Mouse (Mus musculus) ovary, postnatal 36 days (tissue): ENCODE measurements around the gene Slc10a7.
"Not testable (repeated sequence)": the region's sequence is repeated elsewhere in the genome, so short reads cannot be mapped to it uniquely, and the experiment has no call there.

ENCODE experiments used
- DNase-seq: peaks from one replicate; pipeline ENCODE4 v3.0.0; 2022; ENCODE audit warnings: low spot score, mixed read lengths

The Slc10a7 gene

DNA sequence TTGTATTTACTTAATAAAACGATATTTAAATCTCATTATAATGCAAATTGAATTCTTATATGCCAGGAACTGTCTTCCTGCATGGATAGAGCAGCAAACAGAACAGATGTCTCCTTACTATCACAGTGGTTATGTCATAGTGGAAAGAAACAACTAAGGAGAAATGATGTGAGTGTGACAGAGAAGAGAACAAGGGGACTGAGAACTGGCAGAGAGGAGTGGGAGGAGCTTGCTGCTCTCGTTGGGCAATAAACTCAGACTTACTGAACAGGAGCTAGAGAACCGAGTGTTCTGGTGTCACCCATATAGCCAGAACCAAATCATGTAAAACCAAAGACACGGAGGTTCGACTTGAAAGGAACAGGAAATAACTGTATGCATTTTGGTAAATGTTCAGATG is 158.3 kb downstream of the Slc10a7 start:
- DNase-seq: no peak

GRCm38 (mm10) chr8:78668206-78668605 is 159.1 kb downstream of the Slc10a7 start:
- DNase-seq: no peak

- no peak for DNase-seq
These were observed 161.1 kb downstream of the Slc10a7 start for GRCm38 (mm10) chr8:78670241-78670640.

GRCm38 (mm10) chr8:78678541-78679219 is 169.5 kb downstream of the Slc10a7 start:
- no peak for DNase-seq

GRCm38 (mm10) chr8:78690795-78691194 is 181.6 kb downstream of the Slc10a7 start:
- no peak for DNase-seq

DNA sequence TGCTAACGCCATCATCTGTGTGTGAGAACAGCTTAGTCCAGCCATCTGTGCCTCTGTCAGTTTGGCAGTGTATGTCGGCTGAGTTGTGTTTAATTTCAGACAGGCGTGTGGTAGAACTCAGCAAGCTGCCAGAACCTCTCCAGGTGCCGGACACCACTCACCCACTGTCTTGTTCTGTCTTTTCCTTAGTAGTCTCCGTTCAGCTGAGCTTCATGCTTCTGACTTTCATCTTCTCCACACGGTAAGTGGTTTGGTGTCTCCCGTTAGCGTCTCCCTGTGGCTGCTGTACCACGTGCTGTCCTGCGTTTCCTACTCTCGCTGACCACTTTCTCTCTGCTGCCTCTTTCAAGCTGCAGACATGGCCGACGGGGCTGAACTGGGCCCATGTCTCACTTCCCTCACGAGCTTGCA is 189.2 kb downstream of the Slc10a7 start:
- no peak for DNase-seq

DNA sequence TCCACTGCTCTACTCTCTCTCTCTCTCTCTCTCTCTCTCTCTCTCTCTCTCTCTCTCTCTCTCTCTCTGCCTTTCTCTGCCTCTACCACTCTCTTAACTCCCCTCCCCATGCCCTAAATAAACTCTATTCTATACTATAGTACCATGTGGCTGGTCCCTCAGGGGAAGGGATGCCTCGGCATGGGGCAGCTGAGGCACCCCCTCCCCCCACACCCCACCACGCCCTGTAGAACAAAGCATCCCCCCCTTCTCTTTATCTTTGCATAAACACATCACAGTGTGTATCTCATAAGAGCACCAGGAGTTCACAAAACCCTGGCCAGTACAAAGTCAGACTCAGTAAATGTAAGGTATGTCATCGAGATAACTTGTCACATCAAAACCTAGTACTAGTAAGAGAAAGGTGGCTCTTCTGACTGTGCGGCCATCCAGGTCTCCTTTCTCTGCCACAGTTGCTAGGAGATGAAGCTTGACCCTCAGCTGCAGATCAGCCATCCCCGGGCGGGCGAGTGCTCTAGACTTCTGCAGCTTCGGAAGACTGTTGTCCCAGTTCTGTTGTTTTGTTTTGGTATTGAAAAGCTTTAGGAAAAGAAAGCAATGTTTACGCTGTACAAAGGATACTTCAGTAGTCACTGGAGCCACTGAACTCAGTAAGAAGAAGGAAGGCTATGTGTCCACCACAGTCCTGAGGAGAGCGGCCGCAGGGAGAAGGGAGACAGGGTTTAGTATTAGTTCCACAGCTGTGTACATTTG is 194.1 kb downstream of the Slc10a7 start:
- DNase-seq: no peak

DNA sequence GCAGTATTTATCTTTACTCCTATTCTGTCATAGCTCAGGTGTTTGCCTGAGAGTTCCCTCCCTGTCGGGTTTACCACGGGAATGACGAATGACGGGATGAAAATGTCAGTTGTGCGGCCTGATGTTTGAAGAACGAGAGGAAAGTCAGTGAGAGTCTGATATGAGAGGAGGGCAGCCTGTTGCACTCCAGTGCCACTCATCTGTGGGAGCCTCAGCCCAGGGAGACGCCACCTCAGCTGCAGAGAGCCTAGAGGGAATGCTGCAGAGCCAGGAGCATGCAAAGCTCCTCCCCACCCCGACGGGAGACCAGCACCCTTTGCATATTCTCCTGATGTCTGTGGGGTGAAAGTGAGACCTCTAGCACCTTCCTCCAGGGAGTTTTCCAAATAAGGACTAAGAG is 196.8 kb downstream of the Slc10a7 start:
- no peak for DNase-seq

DNA sequence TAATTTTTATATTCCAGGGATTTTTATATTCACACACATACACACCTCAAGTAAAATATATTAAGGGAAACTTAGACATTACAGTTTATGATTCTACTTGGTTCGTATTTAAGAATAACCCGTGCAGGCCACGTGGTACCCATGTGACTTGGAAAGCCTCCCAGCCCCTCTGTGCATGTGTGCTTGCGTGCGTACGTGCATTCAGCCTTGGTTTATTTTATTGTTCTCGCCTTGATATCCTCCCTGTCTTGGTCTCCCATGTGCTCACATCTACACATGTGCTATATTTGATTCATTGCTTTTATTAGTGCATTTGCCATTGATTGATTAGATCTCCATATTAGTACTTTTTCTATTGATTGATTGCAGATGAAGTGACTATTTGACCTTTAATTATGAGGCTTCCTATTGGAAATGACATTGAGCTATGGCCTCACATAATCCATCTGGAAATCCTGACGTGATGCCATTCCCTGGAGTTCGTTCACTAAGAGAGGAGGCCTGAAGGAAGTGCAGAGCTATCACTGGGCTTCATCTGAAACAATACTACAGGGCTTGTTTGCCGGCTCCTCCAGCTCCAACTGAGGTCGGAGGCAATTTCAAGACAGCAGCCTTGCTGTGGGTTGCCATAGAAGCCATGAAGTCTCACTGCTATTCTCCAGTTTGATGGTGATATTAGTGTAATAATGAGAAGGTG is 200.9 kb downstream of the Slc10a7 start:
- DNase-seq: no peak

DNA sequence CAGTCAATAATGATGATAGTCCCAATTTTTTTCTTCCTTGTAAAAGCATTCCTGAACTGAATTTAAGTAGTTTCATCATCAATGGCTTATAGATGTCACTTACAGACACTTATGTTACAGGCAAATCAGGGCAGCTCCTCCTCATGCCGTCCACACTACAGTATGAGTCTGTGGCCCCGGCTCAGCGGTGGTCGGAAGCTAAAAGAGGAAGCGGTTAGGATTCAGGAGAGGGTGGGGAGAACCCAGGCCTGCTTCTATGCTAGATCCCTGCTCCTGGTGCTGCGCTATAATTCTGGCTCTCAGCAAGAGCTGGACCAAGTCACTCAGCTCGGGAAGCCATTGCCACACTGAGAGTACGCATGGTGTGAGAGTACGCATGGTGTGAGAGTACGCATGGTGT is 201.8 kb downstream of the Slc10a7 start:
- no peak for DNase-seq

- no peak for DNase-seq
These were observed 205.7 kb downstream of the Slc10a7 start for GRCm38 (mm10) chr8:78714880-78715279.

- DNase-seq: no peak
These were observed 207.4 kb downstream of the Slc10a7 start for GRCm38 (mm10) chr8:78716546-78716945.

DNA sequence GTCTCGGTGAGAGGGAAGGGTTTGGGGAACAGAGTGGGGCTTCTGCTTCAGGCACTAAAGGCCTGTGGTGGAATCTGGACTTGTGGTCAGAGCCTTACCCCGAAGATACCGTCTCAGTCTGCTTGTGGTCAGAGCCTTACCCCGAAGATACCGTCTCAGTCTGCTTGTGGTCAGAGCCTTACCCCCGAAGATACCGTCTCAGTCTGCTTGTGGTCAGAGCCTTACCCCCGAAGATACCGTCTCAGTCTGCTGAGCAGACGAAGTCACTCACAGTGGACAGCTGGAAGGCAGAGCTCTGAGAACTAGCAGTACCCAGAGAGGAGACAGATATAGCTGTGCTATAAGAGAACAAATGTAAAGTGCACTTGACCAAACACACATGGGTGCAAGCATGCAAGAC is 208.0 kb downstream of the Slc10a7 start:
- DNase-seq: not testable (repeated sequence)

GRCm38 (mm10) chr8:78719279-78720040 is 210.3 kb downstream of the Slc10a7 start:
- no peak for DNase-seq

DNA sequence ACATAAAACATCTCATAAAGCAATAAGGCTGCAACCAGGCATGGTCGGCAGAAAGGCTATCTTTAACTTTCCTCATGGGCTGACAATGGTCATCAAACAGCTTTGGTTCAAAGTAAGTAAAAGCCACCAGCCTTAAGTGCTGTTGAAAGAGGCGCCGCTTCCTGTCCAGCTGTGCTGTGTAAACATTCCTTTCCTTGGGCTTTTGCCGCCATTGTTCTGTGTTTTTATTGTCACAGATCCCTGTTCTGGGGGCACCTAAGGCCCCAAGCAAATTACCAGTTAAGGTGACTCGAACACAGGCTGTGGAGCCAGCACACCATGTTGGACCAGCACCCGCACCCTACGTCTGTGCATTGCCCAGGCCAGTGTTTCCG is 210.9 kb downstream of the Slc10a7 start:
- DNase-seq: no peak

DNA sequence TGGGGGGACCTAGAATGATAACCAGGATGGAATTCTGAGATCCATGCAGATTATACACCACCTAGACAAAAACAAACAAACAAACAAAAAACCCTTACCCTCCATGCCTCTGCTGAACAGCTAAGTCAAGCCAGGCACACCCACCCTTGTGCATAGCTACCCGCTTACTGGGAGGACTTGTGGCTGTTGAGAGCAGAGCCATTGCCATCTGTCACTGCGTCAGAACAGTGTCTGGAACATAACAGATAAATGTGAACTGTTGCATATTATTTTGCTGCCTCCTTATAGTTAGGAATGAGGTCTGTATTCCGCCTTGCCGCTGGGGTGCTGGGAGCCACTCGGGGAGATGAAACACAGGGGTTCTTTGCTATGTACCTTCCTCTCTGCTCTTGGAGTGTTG is 212.4 kb downstream of the Slc10a7 start:
- no peak for DNase-seq

DNA sequence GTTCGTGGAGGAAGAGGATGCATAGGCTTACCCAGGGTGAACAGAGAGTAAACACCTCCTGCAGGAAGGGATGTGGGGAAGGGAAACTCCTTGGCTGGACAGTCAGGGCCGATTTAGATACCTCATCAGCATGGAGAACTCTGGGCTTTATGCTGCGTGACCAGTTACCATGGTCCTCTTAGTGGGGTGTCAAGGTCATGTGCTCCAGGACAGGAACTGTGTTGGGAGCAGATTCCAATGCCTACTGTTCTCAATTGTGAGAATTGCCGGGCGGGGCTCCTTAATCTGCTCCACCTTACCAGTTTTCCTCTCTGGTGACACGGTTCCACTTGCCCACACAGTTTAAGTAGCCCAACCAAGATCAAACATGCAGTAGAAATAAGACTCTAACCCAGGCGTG is 213.1 kb downstream of the Slc10a7 start:
- DNase-seq: no peak

- no peak for DNase-seq
These were observed 215.7 kb downstream of the Slc10a7 start for GRCm38 (mm10) chr8:78724832-78725231.

- DNase-seq: no peak
These were observed 219.1 kb downstream of the Slc10a7 start for GRCm38 (mm10) chr8:78728240-78728639.

- no peak for DNase-seq
These were observed 223.3 kb downstream of the Slc10a7 start for GRCm38 (mm10) chr8:78732410-78732809.

DNA sequence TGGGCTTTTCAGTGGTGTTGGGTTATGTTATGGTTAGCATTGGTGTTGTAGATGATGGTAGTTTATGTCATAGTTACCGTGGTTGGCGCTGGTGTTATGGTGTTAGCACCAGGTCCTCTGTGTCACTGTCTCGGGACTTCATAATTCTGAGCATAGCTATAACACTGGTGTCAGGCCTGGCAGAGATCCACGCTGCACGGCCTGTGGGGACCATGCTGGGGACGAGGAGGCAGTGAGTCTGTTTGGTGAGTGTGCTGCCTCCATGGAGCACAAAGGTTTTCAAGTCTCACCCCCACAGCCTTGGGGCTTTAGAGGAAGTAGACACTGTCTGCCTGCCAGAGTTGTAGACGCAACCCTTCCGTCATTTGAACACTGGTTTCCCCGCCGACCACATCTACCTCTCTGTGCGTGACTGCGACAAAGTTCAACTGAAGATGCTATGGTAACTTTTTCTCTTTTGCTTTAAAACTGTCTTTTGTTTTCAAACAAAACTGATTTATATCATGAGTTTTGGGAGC is 223.9 kb downstream of the Slc10a7 start:
- no peak for DNase-seq
